Mouse (Mus musculus) embryonic fibroblast, embryonic 13.5 days (primary cell): ENCODE results near the gene Tnfaip8l3.

Experiments
- CTCF ChIP-seq: IDR thresholded peaks from 2 replicates; pipeline ENCODE4 v1.5.1; 2011; ENCODE audit warnings: mild to moderate bottlenecking, control low read depth, low read length, moderate library complexity, borderline replicate concordance; ENCODE audit not compliant: insufficient read depth
- POLR2A ChIP-seq: IDR thresholded peaks from 2 replicates; pipeline ENCODE4 v1.6.1; 2011; ENCODE audit warnings: low read depth, mild to moderate bottlenecking, control low read depth, low read length, moderate library complexity

DNA sequence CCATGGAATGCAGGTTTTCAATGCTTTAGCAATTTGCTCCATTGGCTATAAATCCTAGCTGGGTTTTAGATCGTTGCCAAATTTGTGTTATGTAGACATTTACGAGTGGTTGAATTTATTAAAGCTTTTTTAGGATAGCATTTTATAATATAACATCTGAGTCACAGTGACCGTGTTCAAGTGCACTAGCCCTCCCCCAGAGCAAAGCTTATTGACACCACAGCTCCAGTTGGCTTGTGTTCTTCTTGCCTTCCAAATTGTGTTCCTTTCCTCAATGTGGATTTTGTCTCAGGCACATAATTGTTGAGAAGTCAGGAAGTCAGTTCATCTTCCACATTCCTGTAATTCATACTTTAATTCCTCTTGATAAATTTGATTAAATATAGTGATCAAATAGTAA is 6.7 kb upstream of the Tnfaip8l3 start:
- TF ChIP-seq POLR2A (no peak), CTCF (no peak)
